Mouse (Mus musculus): ENCODE data around the gene Fbxw18. TPM values are rescaled to one million over a fixed set of nuclear protein-coding genes. Genes with fewer than 3 reads are reported as not detected.

Gene Fbxw18
- total RNA-seq (2023): not detected

DNA sequence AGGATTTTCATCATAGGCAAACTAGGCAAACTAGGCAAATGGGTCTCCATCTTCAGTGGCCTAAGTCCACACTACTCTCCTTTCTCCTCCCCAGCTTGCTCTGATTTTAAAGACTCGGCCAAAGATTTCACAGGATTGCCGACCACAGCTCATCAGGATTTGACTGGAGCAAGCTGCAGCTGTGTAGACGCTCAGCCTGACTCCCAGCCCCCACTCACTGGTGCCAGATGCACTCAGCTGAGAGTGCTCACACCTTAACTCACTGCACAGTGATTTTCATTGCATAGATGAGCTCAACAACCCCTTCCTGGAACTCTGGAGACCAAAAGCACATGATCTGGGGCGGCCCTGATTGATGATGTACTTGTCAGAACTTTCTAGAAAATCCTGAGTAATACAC, at the start of gene Fbxw18:
Gene Fbxw18 (minus strand): TSS at position 101 of the 400 bp plus-strand sequence.

DNA sequence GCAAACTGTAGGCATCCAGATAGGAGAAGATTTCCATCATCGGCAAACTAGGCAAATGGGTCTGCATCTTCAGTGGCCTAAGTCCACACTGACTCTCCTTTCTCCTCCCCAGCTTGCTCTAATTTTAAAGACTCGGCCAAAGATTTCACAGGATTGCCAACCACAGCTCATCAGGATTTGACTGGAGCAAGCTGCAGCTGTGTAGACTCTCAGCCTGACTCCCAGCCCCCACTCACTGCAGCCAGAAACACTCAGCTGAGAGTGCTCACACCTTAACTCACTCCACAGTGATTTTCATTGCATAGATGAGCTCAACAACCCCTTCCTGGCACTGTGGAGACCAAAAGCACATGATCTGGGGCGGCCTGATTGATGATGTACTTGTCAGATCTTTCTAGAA, 43.5 kb upstream of the Fbxw18 start, which contains the start of gene Fbxw26:
Gene Fbxw26 (minus strand): TSS at position 101 of the 400 bp plus-strand sequence.

DNA sequence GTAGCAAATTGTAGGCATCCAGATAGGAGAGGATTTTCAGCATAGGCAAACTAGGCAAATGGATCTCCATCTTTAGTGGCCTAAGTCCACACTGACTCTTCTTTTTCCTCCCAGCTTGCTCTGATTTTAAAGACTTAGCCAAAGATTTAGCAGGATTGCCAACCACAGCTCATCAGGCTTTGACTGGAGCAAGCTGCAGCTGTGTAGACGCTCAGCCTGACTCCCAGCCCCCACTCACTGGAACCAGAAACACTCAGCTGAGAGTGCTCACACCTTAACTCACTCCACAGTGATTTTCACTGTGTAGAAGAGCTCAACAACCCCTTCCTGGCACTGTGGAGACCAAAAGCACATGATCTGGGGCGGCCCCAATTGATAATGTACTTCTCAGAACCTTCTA, 37.9 kb downstream of the Fbxw18 start, which contains the start of gene Fbxw25:
Gene Fbxw25 (minus strand): TSS at position 101 of the 400 bp plus-strand sequence.

Other genes starting within 250 kb of the Fbxw18 start
- gene Fbxw19, start 206.8 kb downstream of the Fbxw18 start, total RNA-seq (2023): not detected
- not detected for gene Fbxw15, start 134.4 kb downstream of the Fbxw18 start, total RNA-seq (2023)
- gene Fbxw24, start 76.6 kb downstream of the Fbxw18 start, total RNA-seq (2023): not detected
- not detected for gene Fbxw25, start 38.0 kb downstream of the Fbxw18 start, total RNA-seq (2023)
- not detected for gene Fbxw26, start 43.4 kb upstream of the Fbxw18 start, total RNA-seq (2023)
- gene Fbxw27, start 88.0 kb upstream of the Fbxw18 start, total RNA-seq (2023): not detected
- not detected for gene Spink8, start 109.6 kb upstream of the Fbxw18 start, total RNA-seq (2023)
- 10 to 100 TPM; 18.1 to 23.2 TPM for gene Nme6, start 130.0 kb upstream of the Fbxw18 start, total RNA-seq (2023)
- gene Camp, start 146.9 kb upstream of the Fbxw18 start, total RNA-seq (2023): 1 to 10 TPM; 1.0 to 2.1 TPM
- gene Cdc25a, start 172.9 kb upstream of the Fbxw18 start, total RNA-seq (2023): 10 to 100 TPM; 10.6 to 11.5 TPM
- gene Map4, start 228.8 kb upstream of the Fbxw18 start, total RNA-seq (2023): 10 to 100 TPM; 72.9 to 73.5 TPM